Mouse (Mus musculus) MEL (cell line): Measurements from ENCODE around the gene Txndc17. TPM values are rescaled to one million over a fixed set of nuclear protein-coding genes. Genes with fewer than 3 reads are reported as not detected.
A peak's percentile ranks its signal among the peaks of the same experiment; 100 is the strongest.

Source experiments
- DNase-seq: peaks from one replicate; pipeline ENCODE4 v3.0.0; 2011; ENCODE audit warnings: low read depth, low spot score
- H3K27ac ChIP-seq: 2 replicates; pipeline ENCODE4 v1.5.1; 2012; ENCODE audit warnings: low read depth, mild to moderate bottlenecking, control low read depth, low read length, moderate library complexity; ENCODE audit not compliant: control insufficient read depth
- H3K27me3 ChIP-seq, 2 experiments: fragments of 150-350 bp in 1 of 2; sonication (generic) in 1 of 2; 2 replicates each; pipeline ENCODE4 v1.6.1; 2012; ENCODE audit warnings: low read length in 2 of 2, mild to moderate bottlenecking in 2 of 2, improper control_type of control experiment in 1 of 2, moderate library complexity in 1 of 2; ENCODE audit not compliant: insufficient read depth in 2 of 2, control insufficient read depth in 1 of 2
- H3K36me3 ChIP-seq, 2 experiments: 2 replicates each; pipeline ENCODE4 v1.6.1; 2012 to 2014; ENCODE audit warnings: low read length in 2 of 2, improper control_type of control experiment in 1 of 2, inconsistent platforms in 1 of 2, mild to moderate bottlenecking in 1 of 2; ENCODE audit not compliant: insufficient read depth in 2 of 2, control insufficient read depth in 1 of 2
- H3K4me1 ChIP-seq, 2 experiments: fragments of 150-350 bp in 1 of 2; sonication (generic) in 1 of 2; 2 replicates each; pipeline ENCODE4 v1.6.1; 2012; ENCODE audit warnings: low read length in 2 of 2, improper control_type of control experiment in 1 of 2, mild to moderate bottlenecking in 1 of 2; ENCODE audit not compliant: insufficient read depth in 2 of 2, control insufficient read depth in 1 of 2
- H3K4me3 ChIP-seq, 2 experiments: fragments of 150-350 bp in 1 of 2; sonication (generic) in 1 of 2; 2 replicates each; pipeline ENCODE4 v1.5.1; 2012; ENCODE audit warnings: low read depth in 2 of 2, low read length in 2 of 2, mild to moderate bottlenecking in 2 of 2, moderate library complexity in 2 of 2, control low read depth in 1 of 2, improper control_type of control experiment in 1 of 2; ENCODE audit not compliant: control insufficient read depth in 1 of 2, insufficient read depth in 1 of 2
- H3K79me2 ChIP-seq: 2 replicates; pipeline ENCODE4 v1.6.1; 2012; ENCODE audit warnings: mild to moderate bottlenecking, low read length, moderate library complexity; ENCODE audit not compliant: control insufficient read depth, poor library complexity, insufficient read depth
- H3K9ac ChIP-seq: 2 replicates; pipeline ENCODE4 v1.6.1; 2012; ENCODE audit warnings: low read depth, mild to moderate bottlenecking, control low read depth, low read length, moderate library complexity; ENCODE audit not compliant: control insufficient read depth, poor library complexity, severe bottlenecking
- H3K9me3 ChIP-seq: fragments of 150-350 bp; sonication (generic); replicated peaks from 2 replicates; pipeline ENCODE4 v1.6.1; 2012; ENCODE audit warnings: mild to moderate bottlenecking, low read length, improper control_type of control experiment, moderate library complexity; ENCODE audit not compliant: insufficient read depth
- BHLHE40 ChIP-seq: IDR thresholded peaks from 2 replicates; pipeline ENCODE4 v1.6.1; 2012; ENCODE audit warnings: low read depth, mild to moderate bottlenecking, inconsistent platforms, low read length, improper control_type of control experiment, borderline replicate concordance
- CHD1 ChIP-seq: IDR thresholded peaks from 2 replicates; pipeline ENCODE4 v1.6.1; 2012; ENCODE audit warnings: low read depth, mild to moderate bottlenecking, inconsistent platforms, low read length, improper control_type of control experiment
- CHD2 ChIP-seq: IDR thresholded peaks from 2 replicates; pipeline ENCODE4 v1.6.1; 2011; ENCODE audit warnings: low read length, improper control_type of control experiment
- CTCF ChIP-seq, 3 experiments: IDR thresholded peaks in 2 of 3; conservative IDR thresholded peaks in 1 of 3; 2 replicates each; pipeline ENCODE4 v1.5.1; 2011 to 2012; ENCODE audit warnings: low read length in 3 of 3, low read depth in 2 of 3, mild to moderate bottlenecking in 2 of 3, improper control_type of control experiment in 1 of 3, inconsistent platforms in 1 of 3, mixed read lengths in 1 of 3, moderate library complexity in 1 of 3; ENCODE audit not compliant: control insufficient read depth in 1 of 3, insufficient read depth in 1 of 3, poor library complexity in 1 of 3, severe bottlenecking in 1 of 3
- E2F4 ChIP-seq: IDR thresholded peaks from 2 replicates; pipeline ENCODE4 v1.6.1; 2011; ENCODE audit warnings: low read depth, low read length, improper control_type of control experiment, borderline replicate concordance
- ELF1 ChIP-seq: IDR thresholded peaks from 2 replicates; pipeline ENCODE4 v1.6.1; 2014; ENCODE audit warnings: low read depth, mild to moderate bottlenecking, inconsistent platforms, low read length, improper control_type of control experiment, moderate library complexity
- EP300 ChIP-seq, 2 experiments: IDR thresholded peaks; 2 replicates each; pipeline ENCODE4 v1.6.1; 2011; ENCODE audit warnings: improper control_type of control experiment in 2 of 2, low read length in 2 of 2, low read depth in 1 of 2, mild to moderate bottlenecking in 1 of 2
- ETS1 ChIP-seq: IDR thresholded peaks from 2 replicates; pipeline ENCODE4 v1.6.1; 2012; ENCODE audit warnings: low read depth, mild to moderate bottlenecking, inconsistent platforms, low read length, improper control_type of control experiment, moderate library complexity
- GABPA ChIP-seq: IDR thresholded peaks from 2 replicates; pipeline ENCODE4 v1.6.1; 2012; ENCODE audit warnings: low read depth, mild to moderate bottlenecking, inconsistent platforms, low read length, improper control_type of control experiment, moderate library complexity
- GATA1 ChIP-seq: IDR thresholded peaks from 2 replicates; pipeline ENCODE4 v1.6.1; 2011; ENCODE audit warnings: low read depth, low read length, improper control_type of control experiment
- HCFC1 ChIP-seq: IDR thresholded peaks from 2 replicates; pipeline ENCODE4 v1.6.1; 2012; ENCODE audit warnings: low read depth, mild to moderate bottlenecking, inconsistent platforms, low read length, improper control_type of control experiment, moderate library complexity
- JUND ChIP-seq: IDR thresholded peaks from 2 replicates; pipeline ENCODE4 v1.6.1; 2011; ENCODE audit warnings: low read depth, mild to moderate bottlenecking, improper control_type of control experiment, low read length
- KAT2A ChIP-seq: conservative IDR thresholded peaks from 2 replicates; pipeline ENCODE4 v1.6.1; 2012; ENCODE audit warnings: low read depth, low read length, improper control_type of control experiment, inconsistent platforms
- MAFK ChIP-seq: IDR thresholded peaks from 2 replicates; pipeline ENCODE4 v1.6.1; 2011; ENCODE audit warnings: low read depth, mild to moderate bottlenecking, low read length, improper control_type of control experiment, borderline replicate concordance
- MAZ ChIP-seq: IDR thresholded peaks from 2 replicates; pipeline ENCODE4 v1.6.1; 2012; ENCODE audit warnings: low read depth, mild to moderate bottlenecking, inconsistent platforms, low read length, improper control_type of control experiment
- MEF2A ChIP-seq: IDR thresholded peaks from 2 replicates; pipeline ENCODE4 v1.6.1; 2014; ENCODE audit warnings: low read depth, mild to moderate bottlenecking, inconsistent platforms, low read length, improper control_type of control experiment; ENCODE audit not compliant: poor library complexity, insufficient replicate concordance, severe bottlenecking; ENCODE audit errors: extremely low read depth
- MXI1 ChIP-seq: IDR thresholded peaks from 2 replicates; pipeline ENCODE4 v1.6.1; 2011; ENCODE audit warnings: mild to moderate bottlenecking, low read depth, low read length, improper control_type of control experiment
- MYB ChIP-seq: IDR thresholded peaks from 2 replicates; pipeline ENCODE4 v1.6.1; 2011; ENCODE audit warnings: mild to moderate bottlenecking, low read depth, low read length, improper control_type of control experiment
- MYC ChIP-seq: IDR thresholded peaks from 2 replicates; pipeline ENCODE4 v1.6.1; 2011; ENCODE audit warnings: low read depth, mild to moderate bottlenecking, low read length, improper control_type of control experiment, moderate library complexity
- NELFE ChIP-seq: IDR thresholded peaks from 2 replicates; pipeline ENCODE4 v1.6.1; 2011; ENCODE audit warnings: low read depth, low read length, improper control_type of control experiment
- NRF1 ChIP-seq: IDR thresholded peaks from 2 replicates; pipeline ENCODE4 v1.6.1; 2014; ENCODE audit warnings: low read depth, mild to moderate bottlenecking, inconsistent platforms, low read length, improper control_type of control experiment, moderate library complexity; ENCODE audit not compliant: poor library complexity, insufficient read depth, severe bottlenecking
- POLR2A ChIP-seq, 2 experiments: IDR thresholded peaks; 2 replicates each; pipeline ENCODE4 v1.6.1; 2011 to 2012; ENCODE audit warnings: low read length in 2 of 2, mild to moderate bottlenecking in 2 of 2, control low read depth in 1 of 2, improper control_type of control experiment in 1 of 2, low read depth in 1 of 2, moderate library complexity in 1 of 2; ENCODE audit not compliant: control insufficient read depth in 1 of 2, insufficient read depth in 1 of 2, poor library complexity in 1 of 2
- POLR2AphosphoS2 ChIP-seq: IDR thresholded peaks from 2 replicates; pipeline ENCODE4 v1.6.1; 2011; ENCODE audit warnings: low read length, improper control_type of control experiment
- POLR2AphosphoS5 ChIP-seq: IDR thresholded peaks from 2 replicates; pipeline ENCODE4 v1.6.1; 2012; ENCODE audit warnings: low read depth, borderline replicate concordance, mild to moderate bottlenecking, inconsistent platforms, low read length, moderate library complexity, mixed read lengths
- RAD21 ChIP-seq: IDR thresholded peaks from 2 replicates; pipeline ENCODE4 v1.6.1; 2011; ENCODE audit warnings: mild to moderate bottlenecking, low read depth, low read length, improper control_type of control experiment
- RCOR1 ChIP-seq: IDR thresholded peaks from 2 replicates; pipeline ENCODE4 v1.6.1; 2012; ENCODE audit warnings: low read depth, mild to moderate bottlenecking, inconsistent platforms, low read length, improper control_type of control experiment
- SMC3 ChIP-seq: IDR thresholded peaks from 2 replicates; pipeline ENCODE4 v1.6.1; 2011; ENCODE audit warnings: low read depth, low read length, improper control_type of control experiment
- TAL1 ChIP-seq: IDR thresholded peaks from 2 replicates; pipeline ENCODE4 v1.6.1; 2012; ENCODE audit warnings: mild to moderate bottlenecking, inconsistent platforms, low read length, moderate library complexity, mixed read lengths
- TBP ChIP-seq: IDR thresholded peaks from 2 replicates; pipeline ENCODE4 v1.8.0; 2011; ENCODE audit warnings: low read depth, low read length, improper control_type of control experiment
- UBTF ChIP-seq: IDR thresholded peaks from 2 replicates; pipeline ENCODE4 v1.6.1; 2012; ENCODE audit warnings: low read depth, mild to moderate bottlenecking, inconsistent platforms, low read length, improper control_type of control experiment, moderate library complexity, borderline replicate concordance; ENCODE audit not compliant: insufficient read depth
- USF1 ChIP-seq: IDR thresholded peaks from 2 replicates; pipeline ENCODE4 v1.6.1; 2014; ENCODE audit warnings: low read depth, mild to moderate bottlenecking, inconsistent platforms, low read length, improper control_type of control experiment, moderate library complexity
- USF2 ChIP-seq, 2 experiments: IDR thresholded peaks; 2 replicates each; pipeline ENCODE4 v1.6.1; 2011 to 2012; ENCODE audit warnings: improper control_type of control experiment in 2 of 2, low read length in 2 of 2, borderline replicate concordance in 1 of 2, inconsistent platforms in 1 of 2, low read depth in 1 of 2, mild to moderate bottlenecking in 1 of 2; ENCODE audit not compliant: insufficient read depth in 1 of 2
- ZKSCAN1 ChIP-seq: IDR thresholded peaks from 2 replicates; pipeline ENCODE4 v1.6.1; 2012; ENCODE audit warnings: low read depth, mild to moderate bottlenecking, inconsistent platforms, low read length, improper control_type of control experiment, moderate library complexity
- ZMIZ1 ChIP-seq: IDR thresholded peaks from 2 replicates; pipeline ENCODE4 v1.6.1; 2012; ENCODE audit warnings: low read depth, mild to moderate bottlenecking, inconsistent platforms, low read length, improper control_type of control experiment, moderate library complexity
- ZNF384 ChIP-seq: IDR thresholded peaks from 2 replicates; pipeline ENCODE4 v1.6.1; 2012; ENCODE audit warnings: low read depth, mild to moderate bottlenecking, inconsistent platforms, low read length, improper control_type of control experiment
- polyA plus RNA-seq, 2 experiments: library from polyadenylated mRNA; stranded (reverse) in 1 of 2; unstranded in 1 of 2; fragments of >175 nt in 1 of 2; fragments of >200 nt in 1 of 2; gene quantifications; 2 replicates each; pipeline versions ENCODE4 v1.2.1 to v1.2.4; 2012; ENCODE audit warnings: low replicate concordance in 2 of 2, low read depth in 1 of 2; ENCODE audit not compliant: insufficient read length in 2 of 2, insufficient read depth in 1 of 2, missing spikeins in 1 of 2
- total RNA-seq: library from RNA; depleted of rRNA; stranded (reverse); fragments of 300-350 nt; gene quantifications from 2 replicates; pipeline ENCODE4 v1.2.3, GENCODE M21; 2012; rRNA removed

The Txndc17 gene
- 194 and 210 TPM in 2 replicates for total RNA-seq
- polyA plus RNA-seq: 100 to 1,000 TPM in 1 of 2 experiments, not detected in 1; 196 TPM

GRCm38 (mm10) chr11:72207204-72207833 is at the start of gene Txndc17, which contains the start of gene 4933427D14Rik:
Txndc17 (plus strand) TSS chr11:72207547.
4933427D14Rik (minus strand) TSS chr11:72207459.
- peaks cover 38% of the 10 kb centered on the region for H3K79me2 ChIP-seq
- peak within 1 kb of the TSS; percentile 58 to 94 for H3K4me3 ChIP-seq
- no peaks in the 10 kb centered on the region for H3K27me3 ChIP-seq
- DNase-seq: peak; percentile 97
- peak within 1 kb of the TSS; percentile 96 for H3K9ac ChIP-seq
- peak within 1 kb of the TSS; percentile 82 for H3K27ac ChIP-seq
- H3K4me1 ChIP-seq: peaks cover 0 to 12% of the 10 kb centered on the region in 2 experiments; a peak in 3 of 4 replicates
- peaks cover 0 to 13% of the 10 kb centered on the region in 2 experiments; a peak in 2 of 4 replicates for H3K36me3 ChIP-seq
- no peaks in the 10 kb centered on the region for H3K9me3 ChIP-seq
- TF ChIP-seq POLR2AphosphoS5 (no peak), MYC (peak; percentile 30; the same call in 1 of the 2 replicates), ZNF384 (no peak), SMC3 (no peak), TBP (peak; percentile 84), MAFK (no peak), ELF1 (peak; percentile 90), KAT2A (peak; percentile 22; the same call in 1 of the 2 replicates), ZKSCAN1 (no peak), E2F4 (peak; percentile 83), UBTF (0 out of 2 replicates have a peak, but pooled peaks have one; percentile 74), EP300 (IDR thresholded peaks at IDR 0.05; ENCODE audit: low read depth in 1 of 2, low read length in 2 of 2) (no peak), NRF1 (0 out of 2 replicates have a peak, but pooled peaks have one; percentile 5), HCFC1 (peak; percentile 88), POLR2A (IDR thresholded peaks at IDR 0.05; ENCODE audit: control insufficient read depth in 1 of 2, insufficient read depth in 1 of 2, low read depth in 1 of 2, low read length in 2 of 2, poor library complexity in 1 of 2) (peak; percentile 85 to 93; a peak in 3 of 4 replicates), MEF2A (no peak), MAZ (no peak), MYB (peak; percentile 68), RAD21 (no peak), RCOR1 (no peak), GATA1 (no peak), JUND (no peak), CTCF (IDR thresholded peaks at IDR 0.05 in 2 of 3, conservative IDR thresholded peaks at IDR 0.05 in 1 of 3; ENCODE audit: control insufficient read depth in 1 of 3, insufficient read depth in 1 of 3, low read depth in 2 of 3, low read length in 3 of 3, poor library complexity in 1 of 3, severe bottlenecking in 1 of 3) (no peak), NELFE (peak; percentile 88), GABPA (no peak), ZMIZ1 (peak; percentile 83), USF2 (IDR thresholded peaks at IDR 0.05; ENCODE audit: borderline replicate concordance in 1 of 2, insufficient read depth in 1 of 2, low read depth in 1 of 2, low read length in 2 of 2) (no peak), ETS1 (no peak), BHLHE40 (no peak), MXI1 (peak; percentile 83), CHD2 (no peak), USF1 (no peak), POLR2AphosphoS2 (peak; percentile 64; the same call in 1 of the 2 replicates), CHD1 (no peak), TAL1 (no peak)
